Mouse (Mus musculus): ENCODE results near the gene Retnlg.

DNA sequence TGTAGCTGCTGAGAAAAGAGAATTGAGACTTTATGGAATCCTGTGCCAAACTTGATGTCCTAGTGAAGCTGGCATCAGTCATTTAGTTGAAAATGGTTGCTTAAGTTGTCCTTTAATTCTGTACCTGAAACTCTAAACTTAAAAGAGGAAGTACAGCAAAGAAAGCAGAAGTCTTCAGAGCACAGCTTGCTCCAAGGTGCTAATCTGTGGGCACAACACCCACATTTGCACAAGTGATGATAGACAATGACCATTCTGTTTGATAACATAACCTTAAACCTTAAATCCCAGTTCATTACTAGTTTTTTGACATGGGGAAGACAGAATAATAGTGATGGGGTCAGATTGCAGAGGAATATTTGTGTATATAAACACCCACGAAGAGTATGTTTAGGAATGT is 3.8 kb upstream of the Retnlg start:
- TF ChIP-seq CTCF (IDR thresholded peaks at IDR 0.05; ENCODE audit: extremely low read depth, insufficient read depth, insufficient read length, insufficient replicate concordance) (no peak), POLR2A (IDR thresholded peaks at IDR 0.05; ENCODE audit: low read depth, low read length) (no peak)
